26 mouse cellular contexts compared by ENCODE assay signal in the genomic region with DNA sequence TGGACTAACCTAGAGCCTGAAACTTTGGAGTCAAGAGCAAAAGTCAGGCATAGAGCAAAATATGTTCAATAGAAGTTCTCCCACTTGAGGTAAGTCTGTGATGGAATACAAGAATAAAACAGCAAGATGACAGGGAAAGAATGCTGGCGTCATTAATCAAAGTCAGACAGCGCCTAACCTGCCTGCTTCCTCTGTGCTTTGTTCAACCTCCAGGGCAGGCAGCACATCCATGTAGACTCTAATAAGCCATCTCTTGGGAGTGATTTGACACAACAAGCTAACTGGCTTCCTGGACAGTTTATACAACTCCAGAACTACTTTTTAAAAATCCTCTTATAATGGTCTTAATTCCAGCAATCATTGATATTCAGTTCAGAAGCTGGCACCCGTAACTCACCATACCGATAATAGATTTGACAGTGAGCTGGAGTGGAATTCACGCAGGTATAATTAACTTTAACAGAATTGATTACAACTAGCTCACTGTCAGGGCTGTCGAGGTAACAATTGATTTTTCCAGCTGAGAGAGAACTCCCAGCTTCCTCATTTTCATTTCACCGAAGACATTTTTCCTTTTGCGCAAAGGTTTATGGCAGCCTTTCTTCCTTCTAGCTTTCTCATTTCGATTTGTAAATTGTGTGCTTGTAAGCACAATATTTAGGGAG.
DNase-seq lines count a peak whose midpoint lies in the region; ATAC-seq and TF ChIP-seq lines count a peak whose summit lies in the region.
"Had no signal": no experiment of that assay in that cellular context is flagged by ENCODE, and none has a peak within 500 bp of the region (broad histone marks: within the 10 kb centered on the region; RNA-seq: fewer than 3 reads in every experiment).

No protein-coding gene starts in this region.

- peak overlapping the region; percentile 57; the same call in 1 of the 2 replicates for H3K27ac ChIP-seq in forebrain, postnatal 0 days (ENCODE audit: low read depth, low read length)
- no peak overlapping the region for H3K27ac ChIP-seq in forebrain, embryonic 11.5 days (ENCODE audit: low read depth, low read length)
- peak overlapping the region; percentile 2; the same call in 1 of the 2 replicates for H3K27ac ChIP-seq in hindbrain, embryonic 16.5 days (ENCODE audit: low read depth, low read length)
- H3K27ac ChIP-seq in hindbrain, postnatal 0 days: no peak overlapping the region
- H3K27ac ChIP-seq in neural tube, embryonic 13.5 days (replicated peaks): 0 out of 2 replicates have a peak overlapping the region, but pooled peaks have one; percentile 18
- H3K27ac ChIP-seq: embryonic facial prominence, embryonic 10.5 days; embryonic facial prominence, embryonic 13.5 days; gastrocnemius, adult 2 months had no signal

- no peak overlapping the region for H3K9ac ChIP-seq in forebrain, postnatal 0 days
- H3K9ac ChIP-seq in forebrain, embryonic 11.5 days (ENCODE audit: low read length): no peak overlapping the region
- H3K9ac ChIP-seq in hindbrain, embryonic 16.5 days (ENCODE audit: low read depth, low read length): no peak overlapping the region
- no peak overlapping the region for H3K9ac ChIP-seq in hindbrain, postnatal 0 days (replicated peaks; ENCODE audit: low read length)
- H3K9ac ChIP-seq in neural tube, embryonic 13.5 days: no peak overlapping the region
- H3K9ac ChIP-seq: embryonic facial prominence, embryonic 13.5 days had no signal

- peaks cover 3% of the 10 kb centered on the region; the same call in 1 of the 2 replicates for H3K4me1 ChIP-seq in forebrain, postnatal 0 days (ENCODE audit: insufficient read depth)
- no peaks in the 10 kb centered on the region for H3K4me1 ChIP-seq in forebrain, embryonic 11.5 days (replicated peaks; ENCODE audit: control insufficient read depth, insufficient read depth, low read length)
- no peaks in the 10 kb centered on the region for H3K4me1 ChIP-seq in hindbrain, embryonic 16.5 days (ENCODE audit: control insufficient read depth, insufficient read depth, low read depth, low read length)
- H3K4me1 ChIP-seq in hindbrain, postnatal 0 days (ENCODE audit: insufficient read depth, low read length): no peaks in the 10 kb centered on the region
- H3K4me1 ChIP-seq in neural tube, embryonic 13.5 days (replicated peaks): 0 out of 2 replicates have a peak, but pooled peaks cover 3% of the 10 kb centered on the region
- H3K4me1 ChIP-seq: embryonic facial prominence, embryonic 10.5 days; embryonic facial prominence, embryonic 13.5 days had no signal

- peak; percentile 75; the same call in 1 of the 2 replicates for ATAC-seq in forebrain, postnatal 0 days
- no peak for ATAC-seq in forebrain, embryonic 11.5 days (replicated peaks; ENCODE audit: low FRiP score)
- 0 out of 2 replicates have a peak, but pooled peaks have one; percentile 27 for ATAC-seq in hindbrain, embryonic 16.5 days
- ATAC-seq in hindbrain, postnatal 0 days: no peak
- no peak for ATAC-seq in neural tube, embryonic 13.5 days (ENCODE audit: low read depth)
- ATAC-seq: forebrain, embryonic 14.5 days; intestine, postnatal 0 days; Patski had no signal

- no peaks in the 10 kb centered on the region for H3K9me3 ChIP-seq in forebrain, postnatal 0 days (ENCODE audit: low read length)
- H3K9me3 ChIP-seq in forebrain, embryonic 11.5 days (ENCODE audit: control insufficient read depth, low read length): no peaks in the 10 kb centered on the region
- no peaks in the 10 kb centered on the region for H3K9me3 ChIP-seq in hindbrain, embryonic 16.5 days (ENCODE audit: control insufficient read depth, low read length)
- H3K9me3 ChIP-seq in hindbrain, postnatal 0 days (ENCODE audit: low read length): no peaks in the 10 kb centered on the region
- H3K9me3 ChIP-seq in neural tube, embryonic 13.5 days: no peaks in the 10 kb centered on the region
- H3K9me3 ChIP-seq: embryonic facial prominence, embryonic 10.5 days; embryonic facial prominence, embryonic 13.5 days; G1E had no signal

- no peak for TF ChIP-seq CTCF in forebrain, postnatal 0 days (IDR thresholded peaks at IDR 0.05; ENCODE audit: low read depth)
- TF ChIP-seq CTCF in hindbrain, postnatal 0 days (IDR thresholded peaks at IDR 0.05; ENCODE audit: low read depth): no peak

- no peaks in the 10 kb centered on the region for H3K27me3 ChIP-seq in forebrain, postnatal 0 days (ENCODE audit: insufficient read depth, low read length)
- no peaks in the 10 kb centered on the region for H3K27me3 ChIP-seq in forebrain, embryonic 11.5 days (ENCODE audit: control insufficient read depth, insufficient read depth, low read length)
- H3K27me3 ChIP-seq in hindbrain, embryonic 16.5 days (replicated peaks; ENCODE audit: control insufficient read depth, insufficient read depth, low read length): no peaks in the 10 kb centered on the region
- H3K27me3 ChIP-seq in hindbrain, postnatal 0 days (ENCODE audit: insufficient read depth, low read length): no peaks in the 10 kb centered on the region
- H3K27me3 ChIP-seq in neural tube, embryonic 13.5 days: no peaks in the 10 kb centered on the region
- H3K27me3 ChIP-seq: CH12.LX; embryonic facial prominence, embryonic 13.5 days; Patski had no signal

- H3K4me2 ChIP-seq in forebrain, postnatal 0 days (ENCODE audit: low read depth): no peak overlapping the region
- H3K4me2 ChIP-seq in forebrain, embryonic 11.5 days (ENCODE audit: low read depth, low read length, severe bottlenecking): no peak overlapping the region
- no peak overlapping the region for H3K4me2 ChIP-seq in hindbrain, embryonic 16.5 days (ENCODE audit: low read length)
- H3K4me2 ChIP-seq in hindbrain, postnatal 0 days (ENCODE audit: low read depth, low read length): no peak overlapping the region
- no peak overlapping the region for H3K4me2 ChIP-seq in neural tube, embryonic 13.5 days
- H3K4me2 ChIP-seq: embryonic facial prominence, embryonic 13.5 days; heart, embryonic 11.5 days had no signal

- no peaks in the 10 kb centered on the region for H3K36me3 ChIP-seq in forebrain, postnatal 0 days (ENCODE audit: insufficient read depth)
- no peaks in the 10 kb centered on the region for H3K36me3 ChIP-seq in forebrain, embryonic 11.5 days (ENCODE audit: control insufficient read depth, insufficient read depth, low read length)
- H3K36me3 ChIP-seq in hindbrain, embryonic 16.5 days (ENCODE audit: control insufficient read depth, insufficient read depth, low read length): no peaks in the 10 kb centered on the region
- H3K36me3 ChIP-seq in hindbrain, postnatal 0 days (ENCODE audit: insufficient read depth, low read length): no peaks in the 10 kb centered on the region
- H3K36me3 ChIP-seq in neural tube, embryonic 13.5 days: no peaks in the 10 kb centered on the region
- H3K36me3 ChIP-seq: embryonic facial prominence, embryonic 10.5 days; embryonic facial prominence, embryonic 13.5 days; G1E had no signal

- DNase-seq in forebrain, postnatal 0 days: peak; percentile 14
- DNase-seq in forebrain, embryonic 11.5 days (ENCODE audit: low spot score): no peak
- DNase-seq in hindbrain, postnatal 0 days (ENCODE audit: low spot score): no peak
- DNase-seq in neural tube, embryonic 10.5 days (ENCODE audit: extremely low spot score, low spot score): no peak
- no peak for DNase-seq in urinary bladder, postnatal 10 days (ENCODE audit: low spot score)
- DNase-seq: adrenal gland, postnatal 10 days; adrenal gland, postnatal 36 days; B cell, adult 2 months; cerebellum, adult 11 months; cerebellum, adult 2 months; cerebellum, adult 9-11 months; cerebellum, postnatal 25 days; gastrocnemius, adult 2 months; gastrocnemius, postnatal 14 days; heart, adult 11 months had no signal

- H3K4me3 ChIP-seq in forebrain, postnatal 0 days (ENCODE audit: low read depth, low read length): no peak overlapping the region
- no peak overlapping the region for H3K4me3 ChIP-seq in forebrain, embryonic 11.5 days (ENCODE audit: low read depth, low read length)
- no peak overlapping the region for H3K4me3 ChIP-seq in hindbrain, embryonic 16.5 days (ENCODE audit: low read length)
- no peak overlapping the region for H3K4me3 ChIP-seq in hindbrain, postnatal 0 days (ENCODE audit: low read length)
- no peak overlapping the region for H3K4me3 ChIP-seq in neural tube, embryonic 13.5 days
- H3K4me3 ChIP-seq: embryonic facial prominence, embryonic 10.5 days; embryonic facial prominence, embryonic 13.5 days; erythroblast, embryonic 14.5 days; gastrocnemius, adult 2 months had no signal

- 65% methylated on average over 9 of the region's 9 CpGs for WGBS in forebrain, postnatal 0 days
- 87% methylated on average over 9 of the region's 9 CpGs for WGBS in forebrain, embryonic 11.5 days
- WGBS in hindbrain, embryonic 16.5 days: 66% methylated on average over 9 of the region's 9 CpGs
- 63% methylated on average over 9 of the region's 9 CpGs for WGBS in hindbrain, postnatal 0 days
- WGBS in neural tube, embryonic 13.5 days: 65% methylated on average over 9 of the region's 9 CpGs

Comparison
In these comparisons a context has a peak if more than half of its experiments do, and no peak if none do; other contexts are left out.
1. ATAC-seq: peak in forebrain, postnatal 0 days (single experiment) and hindbrain, embryonic 16.5 days (single experiment); none in forebrain, embryonic 11.5 days (single experiment), hindbrain, postnatal 0 days (single experiment) and neural tube, embryonic 13.5 days (single experiment).
2. H3K27ac ChIP-seq: peak in forebrain, postnatal 0 days (single experiment), hindbrain, embryonic 16.5 days (single experiment) and neural tube, embryonic 13.5 days (single experiment); none in forebrain, embryonic 11.5 days (single experiment) and hindbrain, postnatal 0 days (single experiment).